Mouse (Mus musculus) liver, postnatal 0 days (tissue): ENCODE measurements around the gene Usp30.

Experiments
- CTCF ChIP-seq: sonication (generic); IDR thresholded peaks from 2 replicates; pipeline ENCODE4 v1.5.1; 2016; ENCODE audit warnings: antibody characterized with exemption, low read depth
- EP300 ChIP-seq: IDR thresholded peaks from 2 replicates; pipeline ENCODE4 v1.6.1; 2016; ENCODE audit warnings: antibody characterized with exemption, low read depth, mild to moderate bottlenecking

DNA sequence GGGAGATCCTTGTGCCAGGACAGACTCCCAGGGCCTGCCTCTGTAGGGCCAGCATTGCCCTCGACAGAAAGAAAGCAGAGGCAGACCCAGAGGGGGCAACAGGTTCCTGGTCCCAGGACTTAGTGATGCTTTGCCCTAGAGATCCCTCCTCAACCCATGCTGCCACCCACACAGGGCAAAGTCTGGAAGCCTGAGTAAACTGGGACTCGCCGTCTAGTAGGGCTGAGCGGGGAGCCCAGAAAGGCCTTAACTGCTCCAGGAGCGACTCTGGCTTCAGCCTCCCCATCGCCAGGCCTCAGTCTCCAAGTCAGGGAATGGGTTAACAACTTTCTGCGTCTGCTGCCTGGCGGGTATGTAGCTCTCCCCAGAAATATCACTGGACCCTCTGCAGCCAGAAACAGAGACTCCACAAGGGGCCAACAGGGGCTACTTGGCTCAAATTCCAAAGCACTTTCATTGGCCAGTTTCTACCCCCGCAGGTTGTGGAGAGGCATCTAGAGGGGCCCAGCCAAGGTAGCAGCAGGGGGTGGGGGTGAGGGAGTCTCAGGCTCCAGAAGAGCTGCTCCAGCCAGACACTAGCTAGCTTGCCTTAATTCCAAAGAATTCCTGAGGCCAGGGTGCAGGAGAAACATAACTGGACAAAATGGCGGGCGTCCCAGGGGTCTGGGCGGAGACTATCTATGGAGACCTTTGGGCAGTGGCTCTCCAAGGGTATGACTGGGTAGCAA lies 37.9 kb upstream of the Usp30 start:
- no peak for TF ChIP-seq CTCF
- TF ChIP-seq EP300, result no peak
